ENCODE assay signal across 9 mouse cellular contexts in the genomic region with DNA sequence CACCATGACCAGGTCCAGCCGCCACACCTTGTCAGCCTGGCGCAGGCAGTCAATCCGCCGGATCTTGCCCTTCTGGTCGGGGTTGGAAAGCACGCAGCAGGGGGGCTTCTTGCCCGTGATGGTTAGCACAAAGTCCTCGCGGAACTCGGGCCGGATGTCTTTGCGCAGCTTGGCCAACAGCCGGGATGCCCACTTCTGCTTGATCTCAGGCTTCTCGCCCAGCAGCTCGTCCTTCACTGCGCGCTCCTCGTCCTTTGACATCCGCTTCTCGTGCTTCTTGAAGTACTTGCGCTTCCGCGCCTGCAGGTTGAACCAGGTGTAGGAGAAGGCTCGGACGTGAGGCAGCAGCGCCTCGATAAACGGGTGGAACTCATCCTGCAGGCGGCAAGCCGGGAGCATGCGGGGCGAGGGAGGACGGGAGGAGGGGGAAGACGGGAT. TPM values are rescaled to one million over a fixed set of nuclear protein-coding genes. Genes with fewer than 3 reads are reported as not detected.
DNase-seq lines count a peak whose midpoint lies in the region; ATAC-seq and TF ChIP-seq lines count a peak whose summit lies in the region.
"Had no signal": no experiment of that assay in that cellular context is flagged by ENCODE, and none has a peak within 500 bp of the region (broad histone marks: within the 10 kb centered on the region; RNA-seq: fewer than 3 reads in every experiment).

No protein-coding gene starts in this region.

- intact Hi-C loops in left cerebral cortex, adult 2 months (cut with DNase I): loop anchor here (2.0 to 5.0 kb wide), 2 partner anchors 27 to 35 kb away; no protein-coding TSS in a partner anchor

- H3K9me3 ChIP-seq in hindbrain, embryonic 10.5 days: no peaks in the 10 kb centered on the region

- ATAC-seq in megakaryocyte progenitor cell, adult 5-6 weeks (replicated peaks; ENCODE audit: poor library complexity): 0 out of 2 replicates have a peak, but pooled peaks have one; percentile 16
- no peak for ATAC-seq in megakaryocyte-erythroid progenitor cell, adult 5-6 weeks (replicated peaks; ENCODE audit: low FRiP score, low TSS enrichment, poor library complexity, severe bottlenecking)
- ATAC-seq in inflammation-experienced regulatory T-cells, adult 6 months: no peak

- peak overlapping the region; percentile 96 for H3K27ac ChIP-seq in left cerebral cortex, adult 2 months
- H3K27ac ChIP-seq in hindbrain, embryonic 10.5 days: no peak overlapping the region

- H3K4me1 ChIP-seq in hindbrain, embryonic 10.5 days (replicated peaks): peaks cover 26% of the 10 kb centered on the region

- no peak; the same call in 1 of the 2 replicates for TF ChIP-seq CTCF in left cerebral cortex, adult 2 months (IDR thresholded peaks at IDR 0.05)

- H3K36me3 ChIP-seq in hindbrain, embryonic 10.5 days: no peaks in the 10 kb centered on the region

- H3K27me3 ChIP-seq in hindbrain, embryonic 10.5 days (ENCODE audit: insufficient read depth, poor library complexity, severe bottlenecking): peaks cover 100% of the 10 kb centered on the region

- peak overlapping the region; percentile 63 for H3K4me3 ChIP-seq in left cerebral cortex, adult 2 months
- no peak overlapping the region for H3K4me3 ChIP-seq in hindbrain, embryonic 10.5 days

- WGBS in hindbrain, embryonic 10.5 days: under 1% methylated on average over 34 of the region's 34 CpGs

- no peak for DNase-seq in left cerebral cortex, adult 2 months (ENCODE audit: extremely low spot score in 1 of 2, low spot score in 2 of 2)
- no peak for DNase-seq in left cerebral cortex, adult 8-10 months (ENCODE audit: low spot score in 2 of 2)
- peak; percentile 88 for DNase-seq in cerebellum, adult 9-11 months
- peak; percentile 55 for DNase-seq in hindbrain, embryonic 10.5 days (ENCODE audit: low spot score)
- no peak for DNase-seq in adrenal gland, adult 8-10 months

RNA-seq across cellular contexts. Expression of a gene that starts 28.2 kb away (rescaled TPM):
- total RNA-seq in left cerebral cortex, adult 2 months (2021): 100 to 1,000 TPM; 347 to 350 TPM
- 100 to 1,000 TPM; 352 to 438 (median 370) TPM for total RNA-seq in left cerebral cortex, adult 8-10 months (2022)
- 0.07 and 0.29 TPM in 2 replicates for polyA plus RNA-seq in hindbrain, embryonic 10.5 days (2016; fragmentation: Nextera tagmentation; extraction: Ambion mirVana)
- 44.4 and 46.9 TPM in 2 replicates for total RNA-seq in megakaryocyte progenitor cell, adult 5-6 weeks (2015)
- 12.0 and 15.7 TPM in 2 replicates for total RNA-seq in megakaryocyte progenitor cell, adult 5-6 weeks (2017)
- total RNA-seq in adrenal gland, adult 8-10 months (2022): 100 to 1,000 TPM in 3 of 4 experiments, 10 to 100 TPM in 1; 99.6 to 150 (median 117) TPM
- 73.4 and 79.7 TPM in 2 replicates for total RNA-seq in megakaryocyte-erythroid progenitor cell, adult 5-6 weeks (2014; fragmentation: Nextera tagmentation)
- 13.3 and 26.0 TPM in 2 replicates for total RNA-seq in megakaryocyte-erythroid progenitor cell, adult 5-6 weeks (2017)
- 1 to 10 TPM in 2 of 3 experiments, under 1 TPM in 1; 0.92 to 6.3 (median 3.1) TPM for polyA plus RNA-seq in inflammation-experienced regulatory T-cells, adult 6 months (2017; shearing (Covaris generic))

RNA-seq across cellular contexts. Expression of a gene that starts 49.2 kb away (rescaled TPM):
- total RNA-seq in left cerebral cortex, adult 2 months (2021): not detected
- under 1 TPM in 1 of 4 experiments, not detected in 3; 0.55 TPM for total RNA-seq in left cerebral cortex, adult 8-10 months (2022)
- 0.54 and 1.9 TPM in 2 replicates for polyA plus RNA-seq in hindbrain, embryonic 10.5 days (2016; fragmentation: Nextera tagmentation; extraction: Ambion mirVana)
- total RNA-seq in megakaryocyte progenitor cell, adult 5-6 weeks (2015): 12.2 and 15.2 TPM in 2 replicates
- 3.7 and 8.5 TPM in 2 replicates for total RNA-seq in megakaryocyte progenitor cell, adult 5-6 weeks (2017)
- under 1 TPM in 2 of 4 experiments, not detected in 2; 0.52 to 0.73 TPM for total RNA-seq in adrenal gland, adult 8-10 months (2022)
- total RNA-seq in megakaryocyte-erythroid progenitor cell, adult 5-6 weeks (2014; fragmentation: Nextera tagmentation): 25.7 and 28.1 TPM in 2 replicates
- 8.2 and 11.4 TPM in 2 replicates for total RNA-seq in megakaryocyte-erythroid progenitor cell, adult 5-6 weeks (2017)
- 10 to 100 TPM; 11.7 to 25.0 (median 21.7) TPM for polyA plus RNA-seq in inflammation-experienced regulatory T-cells, adult 6 months (2017; shearing (Covaris generic))
- total RNA-seq: left cerebral cortex, postnatal 36 days had no signal

RNA-seq across cellular contexts. Expression of a gene that starts 50.7 kb away (rescaled TPM):
- 10 to 100 TPM in 1 of 2 experiments, 1 to 10 TPM in 1; 9.7 to 11.1 TPM for total RNA-seq in left cerebral cortex, adult 2 months (2021)
- 1 to 10 TPM; 8.4 to 9.7 (median 8.9) TPM for total RNA-seq in left cerebral cortex, adult 8-10 months (2022)
- polyA plus RNA-seq in hindbrain, embryonic 10.5 days (2016; fragmentation: Nextera tagmentation; extraction: Ambion mirVana): 3.8 and 5.5 TPM in 2 replicates
- 2.2 and 2.4 TPM in 2 replicates for total RNA-seq in megakaryocyte progenitor cell, adult 5-6 weeks (2015)
- 1.7 and 4.0 TPM in 2 replicates for total RNA-seq in megakaryocyte progenitor cell, adult 5-6 weeks (2017)
- total RNA-seq in adrenal gland, adult 8-10 months (2022): 10 to 100 TPM; 11.2 to 14.9 (median 12.5) TPM
- total RNA-seq in megakaryocyte-erythroid progenitor cell, adult 5-6 weeks (2014; fragmentation: Nextera tagmentation): 4.7 TPM in 2 replicates
- 3.5 and 3.7 TPM in 2 replicates for total RNA-seq in megakaryocyte-erythroid progenitor cell, adult 5-6 weeks (2017)
- polyA plus RNA-seq in inflammation-experienced regulatory T-cells, adult 6 months (2017; shearing (Covaris generic)): 1 to 10 TPM; 4.7 to 5.6 (median 5.4) TPM

RNA-seq across cellular contexts. Expression of a gene that starts 59.4 kb away (rescaled TPM):
- 10 to 100 TPM; 23.9 to 25.8 TPM for total RNA-seq in left cerebral cortex, adult 2 months (2021)
- 10 to 100 TPM; 23.3 to 28.4 (median 24.7) TPM for total RNA-seq in left cerebral cortex, adult 8-10 months (2022)
- 43.7 and 45.8 TPM in 2 replicates for polyA plus RNA-seq in hindbrain, embryonic 10.5 days (2016; fragmentation: Nextera tagmentation; extraction: Ambion mirVana)
- 21.4 and 21.9 TPM in 2 replicates for total RNA-seq in megakaryocyte progenitor cell, adult 5-6 weeks (2015)
- 51.2 and 57.4 TPM in 2 replicates for total RNA-seq in megakaryocyte progenitor cell, adult 5-6 weeks (2017)
- total RNA-seq in adrenal gland, adult 8-10 months (2022): 10 to 100 TPM; 63.6 to 68.4 (median 66.2) TPM
- total RNA-seq in megakaryocyte-erythroid progenitor cell, adult 5-6 weeks (2014; fragmentation: Nextera tagmentation): 28.3 and 31.1 TPM in 2 replicates
- total RNA-seq in megakaryocyte-erythroid progenitor cell, adult 5-6 weeks (2017): 53.1 and 61.8 TPM in 2 replicates
- 10 to 100 TPM; 14.6 to 16.7 (median 16.1) TPM for polyA plus RNA-seq in inflammation-experienced regulatory T-cells, adult 6 months (2017; shearing (Covaris generic))

Comparison
In these comparisons a context has a peak if more than half of its experiments do, and no peak if none do; other contexts are left out.
1. DNase-seq: peak in cerebellum, adult 9-11 months (single experiment) and hindbrain, embryonic 10.5 days (single experiment); none in left cerebral cortex, adult 2 months (0 of 2), left cerebral cortex, adult 8-10 months (0 of 2) and adrenal gland, adult 8-10 months (single experiment).